Mouse (Mus musculus): ENCODE results near the gene Fstl1. TPM values are rescaled to one million over a fixed set of nuclear protein-coding genes. Genes with fewer than 3 reads are reported as not detected.
A peak's percentile ranks its signal among the peaks of the same experiment; 100 is the strongest.

Gene Fstl1
- 641 and 681 TPM in 2 replicates for polyA plus RNA-seq (2015; fragmentation: Nextera tagmentation; extraction: Ambion mirVana)

DNA sequence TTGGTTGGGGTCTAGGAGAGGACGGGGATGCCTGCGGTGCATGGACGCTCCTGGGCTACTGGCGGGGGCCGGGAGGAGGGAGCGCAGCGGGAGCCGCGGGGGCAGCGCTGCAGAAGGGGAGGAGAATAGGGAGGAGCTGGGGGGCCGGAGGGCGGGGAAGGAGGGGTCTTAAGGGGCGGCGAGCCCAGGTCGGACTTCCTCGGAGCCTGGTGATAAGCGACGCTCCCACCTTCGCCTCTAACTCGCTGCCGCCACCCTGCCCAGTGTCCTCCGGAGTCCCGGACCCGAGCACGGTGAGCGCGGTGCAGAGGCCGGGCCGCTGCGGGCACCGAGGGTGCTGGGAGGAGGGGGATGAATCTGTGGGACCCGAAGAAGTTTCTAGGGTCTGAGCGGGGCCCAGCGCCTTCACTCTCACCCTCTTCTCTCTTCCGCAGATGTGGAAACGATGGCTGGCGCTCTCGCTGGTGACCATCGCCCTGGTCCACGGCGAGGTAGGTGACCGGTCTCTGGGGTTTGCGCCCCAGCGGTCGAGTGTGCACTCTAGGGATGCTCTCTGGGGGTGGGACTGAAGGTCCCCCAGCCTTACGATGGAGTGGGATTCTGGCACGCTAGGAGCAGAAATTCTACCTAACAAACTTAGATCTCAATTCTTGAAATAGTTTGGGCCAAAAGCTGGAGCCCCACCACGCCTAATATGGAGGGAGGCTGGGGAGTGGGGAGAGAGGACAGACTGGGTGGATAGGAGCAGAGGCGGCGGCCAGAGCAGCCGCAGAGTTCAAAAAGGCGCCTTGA is at the start of gene Fstl1:
Fstl1 (plus strand) TSS at position 14 of the 792 bp plus-strand sequence.
- Histone ChIP-seq H3K36me3 (ENCODE audit: insufficient read depth, low read length) (0 out of 2 replicates have a peak, but pooled peaks cover 4% of the 10 kb centered on the region), H3K9ac (ENCODE audit: low read depth, low read length) (peak within 1 kb of the TSS; percentile 80), H3K27ac (peak within 1 kb of the TSS; percentile 93), H3K4me3 (replicated peaks; ENCODE audit: low read depth, low read length) (peak within 1 kb of the TSS; percentile 85), H3K9me3 (replicated peaks; ENCODE audit: low read length) (no peaks in the 10 kb centered on the region), H3K27me3 (ENCODE audit: insufficient read depth, low read length) (no peaks in the 10 kb centered on the region), H3K4me1 (replicated peaks; ENCODE audit: insufficient read depth, low read length) (peaks cover 12% of the 10 kb centered on the region; the same call in 1 of the 2 replicates), H3K4me2 (ENCODE audit: low read length) (peak within 1 kb of the TSS; percentile 71)
- WGBS = under 1% methylated on average over 49 of the region's 52 CpGs
- no peak for TF ChIP-seq CTCF (IDR thresholded peaks at IDR 0.05; ENCODE audit: low read depth)
- DNase-seq (ENCODE audit: low spot score) (peak; percentile 92), ATAC-seq (replicated peaks; ENCODE audit: low FRiP score, low read depth) (peak; percentile 75)

DNA sequence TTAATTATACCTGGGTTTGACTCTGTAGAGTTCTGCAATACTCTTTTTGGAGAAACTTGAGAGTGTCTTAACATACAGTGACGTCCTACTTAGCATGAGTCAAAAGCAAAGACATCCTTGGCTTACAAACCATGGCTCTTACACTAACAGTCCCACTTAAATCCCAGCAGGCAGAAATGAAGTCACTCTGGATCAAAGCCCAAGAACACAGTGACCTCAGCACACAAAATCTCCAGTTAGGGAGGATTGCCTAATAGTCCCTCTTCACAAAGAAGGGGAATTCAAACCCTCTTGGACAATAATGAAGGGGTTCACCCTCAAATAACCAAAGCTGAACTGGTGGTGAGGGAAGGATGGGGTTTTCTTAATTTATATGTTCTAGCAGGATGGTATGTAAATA is 48.0 kb upstream of the Fstl1 start:
- ATAC-seq (replicated peaks; ENCODE audit: low FRiP score, low read depth) (no peak), DNase-seq (ENCODE audit: low spot score) (no peak)
- H3K9me3 ChIP-seq (replicated peaks; ENCODE audit: low read length) = no peaks in the 10 kb centered on the region
- H3K4me3 ChIP-seq (replicated peaks; ENCODE audit: low read depth, low read length) = no peak overlapping the region
- H3K27me3 ChIP-seq (ENCODE audit: insufficient read depth, low read length) = no peaks in the 10 kb centered on the region
- no peaks in the 10 kb centered on the region for H3K36me3 ChIP-seq (ENCODE audit: insufficient read depth, low read length)
- WGBS = 61% methylated on average over 1 of the region's 1 CpGs
- no peak for TF ChIP-seq CTCF (IDR thresholded peaks at IDR 0.05; ENCODE audit: low read depth)
- no peaks in the 10 kb centered on the region; the same call in 1 of the 2 replicates for H3K4me1 ChIP-seq (replicated peaks; ENCODE audit: insufficient read depth, low read length)
- no peak overlapping the region for H3K27ac ChIP-seq
- H3K9ac ChIP-seq (ENCODE audit: low read depth, low read length) = no peak overlapping the region
- no peak overlapping the region for H3K4me2 ChIP-seq (ENCODE audit: low read length)

GRCm38 (mm10) chr16:37729381-37730150 is 47.1 kb upstream of the Fstl1 start:
- DNase-seq (ENCODE audit: low spot score) = no peak
- H3K36me3 ChIP-seq (ENCODE audit: insufficient read depth, low read length) = no peaks in the 10 kb centered on the region
- no peaks in the 10 kb centered on the region for H3K27me3 ChIP-seq (ENCODE audit: insufficient read depth, low read length)
- H3K9ac ChIP-seq (ENCODE audit: low read depth, low read length) = no peak overlapping the region
- H3K4me2 ChIP-seq (ENCODE audit: low read length) = no peak overlapping the region
- ATAC-seq (replicated peaks; ENCODE audit: low FRiP score, low read depth) = no peak
- H3K4me1 ChIP-seq (replicated peaks; ENCODE audit: insufficient read depth, low read length) = no peaks in the 10 kb centered on the region; the same call in 1 of the 2 replicates
- H3K9me3 ChIP-seq (replicated peaks; ENCODE audit: low read length) = no peaks in the 10 kb centered on the region
- no peak overlapping the region for H3K4me3 ChIP-seq (replicated peaks; ENCODE audit: low read depth, low read length)
- peak overlapping the region; percentile 25; the same call in 1 of the 2 replicates for H3K27ac ChIP-seq
- 68% methylated on average over 9 of the region's 9 CpGs for WGBS
- TF ChIP-seq CTCF (IDR thresholded peaks at IDR 0.05; ENCODE audit: low read depth) = no peak

- WGBS = 64% methylated on average over 8 of the region's 8 CpGs
- Histone ChIP-seq H3K4me2 (ENCODE audit: low read length) (no peak overlapping the region), H3K9me3 (replicated peaks; ENCODE audit: low read length) (no peaks in the 10 kb centered on the region), H3K27ac (no peak overlapping the region), H3K4me1 (replicated peaks; ENCODE audit: insufficient read depth, low read length) (no peaks in the 10 kb centered on the region; the same call in 1 of the 2 replicates), H3K36me3 (ENCODE audit: insufficient read depth, low read length) (no peaks in the 10 kb centered on the region), H3K9ac (ENCODE audit: low read depth, low read length) (no peak overlapping the region), H3K4me3 (replicated peaks; ENCODE audit: low read depth, low read length) (no peak overlapping the region), H3K27me3 (ENCODE audit: insufficient read depth, low read length) (no peaks in the 10 kb centered on the region)
- ATAC-seq (replicated peaks; ENCODE audit: low FRiP score, low read depth) (no peak), DNase-seq (ENCODE audit: low spot score) (no peak)
- TF ChIP-seq CTCF (IDR thresholded peaks at IDR 0.05; ENCODE audit: low read depth) = no peak
Observed at GRCm38 (mm10) chr16:37730293-37730835, 46.3 kb upstream of the Fstl1 start.

GRCm38 (mm10) chr16:37731431-37731830 is 45.2 kb upstream of the Fstl1 start:
- no peak for ATAC-seq (replicated peaks; ENCODE audit: low FRiP score, low read depth)
- Histone ChIP-seq H3K9ac (ENCODE audit: low read depth, low read length) (no peak overlapping the region), H3K4me1 (replicated peaks; ENCODE audit: insufficient read depth, low read length) (no peaks in the 10 kb centered on the region; the same call in 1 of the 2 replicates), H3K27me3 (ENCODE audit: insufficient read depth, low read length) (no peaks in the 10 kb centered on the region), H3K27ac (no peak overlapping the region), H3K9me3 (replicated peaks; ENCODE audit: low read length) (no peaks in the 10 kb centered on the region), H3K4me2 (ENCODE audit: low read length) (no peak overlapping the region), H3K36me3 (ENCODE audit: insufficient read depth, low read length) (no peaks in the 10 kb centered on the region), H3K4me3 (replicated peaks; ENCODE audit: low read depth, low read length) (no peak overlapping the region)
- WGBS = 64% methylated on average over 4 of the region's 4 CpGs
- no peak for TF ChIP-seq CTCF (IDR thresholded peaks at IDR 0.05; ENCODE audit: low read depth)
- no peak for DNase-seq (ENCODE audit: low spot score)

All from kidney, postnatal 0 days (tissue).